11 mouse cellular contexts compared by ENCODE assay signal in the genomic region with DNA sequence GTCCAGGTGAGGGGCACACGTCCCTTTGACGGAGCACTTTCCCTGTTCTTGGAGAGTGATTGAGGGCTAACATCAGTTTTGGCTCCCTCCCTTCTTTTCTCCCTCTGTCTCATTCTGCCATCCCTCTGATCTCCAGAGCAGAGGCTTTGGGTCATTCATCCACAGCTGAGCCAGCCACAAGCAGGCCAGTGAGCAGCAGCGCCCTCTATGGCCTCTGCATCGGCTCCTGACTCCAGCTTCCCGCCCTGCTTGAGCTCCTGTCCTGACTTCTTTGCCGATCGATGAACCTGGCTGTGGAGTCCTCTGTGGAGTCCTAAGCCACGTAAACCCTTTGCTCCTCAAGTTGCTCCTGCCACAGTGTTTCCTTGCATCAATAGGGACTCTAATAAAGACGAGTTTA. TPM values are rescaled to one million over a fixed set of nuclear protein-coding genes. Genes with fewer than 3 reads are reported as not detected.
DNase-seq lines count a peak whose midpoint lies in the region; ATAC-seq and TF ChIP-seq lines count a peak whose summit lies in the region.
"Had no signal": no experiment of that assay in that cellular context is flagged by ENCODE, and none has a peak within 500 bp of the region (broad histone marks: within the 10 kb centered on the region; RNA-seq: fewer than 3 reads in every experiment).

No protein-coding gene starts in this region.

- no peak for ATAC-seq in heart, embryonic 15.5 days (replicated peaks; ENCODE audit: insufficient number of reproducible peaks, insufficient read depth, low FRiP score, low read depth)
- no peak for ATAC-seq in midbrain, embryonic 14.5 days (ENCODE audit: low FRiP score, low TSS enrichment)
- ATAC-seq in stomach, postnatal 0 days (ENCODE audit: low FRiP score, low TSS enrichment): no peak
- ATAC-seq: forebrain, embryonic 15.5 days had no signal

- peak overlapping the region; percentile 66 for H3K27ac ChIP-seq in heart, embryonic 15.5 days
- 0 out of 2 replicates have a peak overlapping the region, but pooled peaks have one; percentile 4 for H3K27ac ChIP-seq in midbrain, embryonic 10.5 days (replicated peaks)
- H3K27ac ChIP-seq in midbrain, embryonic 14.5 days (replicated peaks; ENCODE audit: low read depth, low read length): no peak overlapping the region
- no peak overlapping the region for H3K27ac ChIP-seq in stomach, postnatal 0 days (replicated peaks)
- no peak overlapping the region for H3K27ac ChIP-seq in thymus, adult 2 months (ENCODE audit: control insufficient read depth, insufficient read depth, low read length)
- H3K27ac ChIP-seq: forebrain, embryonic 15.5 days; hindbrain, embryonic 12.5 days; liver, embryonic 13.5 days had no signal

- no peak for TF ChIP-seq EP300 in stomach, postnatal 0 days (optimal IDR thresholded peaks at IDR 0.05)

- H3K36me3 ChIP-seq in heart, embryonic 15.5 days: no peaks in the 10 kb centered on the region
- H3K36me3 ChIP-seq in midbrain, embryonic 10.5 days: peaks cover 26% of the 10 kb centered on the region
- H3K36me3 ChIP-seq in midbrain, embryonic 14.5 days (ENCODE audit: control insufficient read depth, insufficient read depth, low read length): no peaks in the 10 kb centered on the region
- no peaks in the 10 kb centered on the region; the same call in 1 of the 2 replicates for H3K36me3 ChIP-seq in stomach, postnatal 0 days (ENCODE audit: control insufficient read depth, insufficient read depth, low read length)
- H3K36me3 ChIP-seq in thymus, adult 2 months (ENCODE audit: control insufficient read depth, insufficient read depth, low read length): no peaks in the 10 kb centered on the region
- H3K36me3 ChIP-seq: forebrain, embryonic 15.5 days; hindbrain, embryonic 12.5 days had no signal

- H3K4me2 ChIP-seq in heart, embryonic 15.5 days: no peak overlapping the region
- H3K4me2 ChIP-seq in midbrain, embryonic 14.5 days (ENCODE audit: low read length): no peak overlapping the region
- H3K4me2 ChIP-seq in stomach, postnatal 0 days (replicated peaks; ENCODE audit: low read depth): no peak overlapping the region
- H3K4me2 ChIP-seq: forebrain, embryonic 15.5 days; hindbrain, embryonic 12.5 days; liver, embryonic 13.5 days had no signal

- TF ChIP-seq CTCF in stomach, postnatal 0 days (IDR thresholded peaks at IDR 0.05; ENCODE audit: low read depth): peak; percentile 45
- TF ChIP-seq CTCF in thymus, adult 2 months (IDR thresholded peaks at IDR 0.05; ENCODE audit: borderline replicate concordance, control insufficient read depth, extremely low read depth, insufficient read depth, low read length, poor library complexity): no peak

- no peak for DNase-seq in heart, adult 9 months (ENCODE audit: low spot score in 2 of 2)
- peak; percentile 45 for DNase-seq in midbrain, embryonic 10.5 days (ENCODE audit: low spot score)
- no peak for DNase-seq in midbrain, embryonic 14.5 days
- peak; percentile 47 for DNase-seq in embryo, embryonic 10.5 days (ENCODE audit: low spot score)
- DNase-seq in stomach, postnatal 0 days (ENCODE audit: low spot score): no peak
- no peak for DNase-seq in thymus, adult 2 months
- DNase-seq: adrenal gland, postnatal 25 days; liver, embryonic 13.5 days had no signal

- peaks cover 23% of the 10 kb centered on the region for H3K4me1 ChIP-seq in heart, embryonic 15.5 days (replicated peaks)
- H3K4me1 ChIP-seq in midbrain, embryonic 10.5 days: peaks cover 53% of the 10 kb centered on the region
- peaks cover 17% of the 10 kb centered on the region for H3K4me1 ChIP-seq in midbrain, embryonic 14.5 days (ENCODE audit: control insufficient read depth, insufficient read depth, low read length)
- no peaks in the 10 kb centered on the region for H3K4me1 ChIP-seq in stomach, postnatal 0 days (replicated peaks; ENCODE audit: control insufficient read depth, insufficient read depth)
- no peaks in the 10 kb centered on the region for H3K4me1 ChIP-seq in thymus, adult 2 months (replicated peaks; ENCODE audit: control insufficient read depth, insufficient read depth, low read length)

- no peak overlapping the region for H3K9ac ChIP-seq in heart, embryonic 15.5 days
- H3K9ac ChIP-seq in midbrain, embryonic 14.5 days (replicated peaks; ENCODE audit: low read length): no peak overlapping the region
- no peak overlapping the region for H3K9ac ChIP-seq in stomach, postnatal 0 days (ENCODE audit: low read length)
- H3K9ac ChIP-seq: forebrain, embryonic 15.5 days; hindbrain, embryonic 12.5 days; liver, embryonic 13.5 days had no signal

- 65% methylated on average over 9 of the region's 9 CpGs for WGBS in heart, embryonic 15.5 days
- WGBS in midbrain, embryonic 10.5 days: 31% methylated on average over 9 of the region's 9 CpGs
- WGBS in midbrain, embryonic 14.5 days: 22% methylated on average over 9 of the region's 9 CpGs
- WGBS in stomach, postnatal 0 days: 68% methylated on average over 9 of the region's 9 CpGs
- WGBS in thymus, adult 2 months: 94% methylated on average over 9 of the region's 9 CpGs

- no peaks in the 10 kb centered on the region for H3K27me3 ChIP-seq in heart, embryonic 15.5 days
- no peaks in the 10 kb centered on the region for H3K27me3 ChIP-seq in midbrain, embryonic 10.5 days (ENCODE audit: low read depth, poor library complexity, severe bottlenecking)
- H3K27me3 ChIP-seq in midbrain, embryonic 14.5 days (ENCODE audit: control insufficient read depth, insufficient read depth, low read length): no peaks in the 10 kb centered on the region
- no peaks in the 10 kb centered on the region for H3K27me3 ChIP-seq in stomach, postnatal 0 days (ENCODE audit: control insufficient read depth, insufficient read depth, low read length)
- H3K27me3 ChIP-seq in thymus, adult 2 months (ENCODE audit: control insufficient read depth, insufficient read depth, low read length): no peaks in the 10 kb centered on the region
- H3K27me3 ChIP-seq: forebrain, embryonic 15.5 days; hindbrain, embryonic 12.5 days; liver, embryonic 13.5 days had no signal

- H3K9me3 ChIP-seq in heart, embryonic 15.5 days (replicated peaks): no peaks in the 10 kb centered on the region
- H3K9me3 ChIP-seq in midbrain, embryonic 10.5 days (replicated peaks): no peaks in the 10 kb centered on the region
- no peaks in the 10 kb centered on the region for H3K9me3 ChIP-seq in midbrain, embryonic 14.5 days (ENCODE audit: control insufficient read depth, low read length)
- no peaks in the 10 kb centered on the region for H3K9me3 ChIP-seq in stomach, postnatal 0 days (ENCODE audit: control insufficient read depth, low read length)
- H3K9me3 ChIP-seq: forebrain, embryonic 15.5 days; hindbrain, embryonic 12.5 days; liver, embryonic 13.5 days had no signal

- no peak for TF ChIP-seq POLR2A in thymus, adult 2 months (IDR thresholded peaks at IDR 0.05; ENCODE audit: control insufficient read depth, extremely low read depth, insufficient read depth, low read length, poor library complexity)

- H3K4me3 ChIP-seq in heart, embryonic 15.5 days: no peak overlapping the region
- H3K4me3 ChIP-seq in midbrain, embryonic 10.5 days: no peak overlapping the region
- H3K4me3 ChIP-seq in midbrain, embryonic 14.5 days (replicated peaks; ENCODE audit: low read depth, low read length): no peak overlapping the region
- no peak overlapping the region for H3K4me3 ChIP-seq in stomach, postnatal 0 days (ENCODE audit: low read depth, low read length)
- H3K4me3 ChIP-seq in thymus, adult 2 months (ENCODE audit: control insufficient read depth, insufficient read depth, low read length): no peak overlapping the region
- H3K4me3 ChIP-seq: forebrain, embryonic 15.5 days; hindbrain, embryonic 12.5 days; liver, embryonic 13.5 days had no signal

RNA-seq across cellular contexts. Expression of gene Fto, which starts 10.9 kb away (rescaled TPM):
- polyA plus RNA-seq in heart, embryonic 15.5 days (2015; fragmentation: Nextera tagmentation; extraction: Ambion mirVana): 56.1 and 72.7 TPM in 2 replicates
- 91.3 and 105 TPM in 2 replicates for polyA plus RNA-seq in midbrain, embryonic 10.5 days (2016; fragmentation: Nextera tagmentation; extraction: Ambion mirVana)
- 105 and 161 TPM in 2 replicates for polyA plus RNA-seq in midbrain, embryonic 14.5 days (2014; fragmentation: Nextera tagmentation; extraction: Ambion mirVana)
- 25.7 and 29.2 TPM in 2 replicates for polyA plus RNA-seq in stomach, postnatal 0 days (2015; fragmentation: Nextera tagmentation; extraction: Ambion mirVana)
- 29.9 and 34.7 TPM in 2 replicates for polyA plus RNA-seq in thymus, adult 2 months (2012; rRNA removed)

RNA-seq across cellular contexts. Expression of gene Rpgrip1l, which starts 11.2 kb away (rescaled TPM):
- 5.4 and 6.8 TPM in 2 replicates for polyA plus RNA-seq in heart, embryonic 15.5 days (2015; fragmentation: Nextera tagmentation; extraction: Ambion mirVana)
- polyA plus RNA-seq in midbrain, embryonic 10.5 days (2016; fragmentation: Nextera tagmentation; extraction: Ambion mirVana): 9.8 and 10.4 TPM in 2 replicates
- polyA plus RNA-seq in midbrain, embryonic 14.5 days (2014; fragmentation: Nextera tagmentation; extraction: Ambion mirVana): 13.7 and 18.8 TPM in 2 replicates
- polyA plus RNA-seq in stomach, postnatal 0 days (2015; fragmentation: Nextera tagmentation; extraction: Ambion mirVana): 4.4 and 5.5 TPM in 2 replicates
- 1.9 TPM in 2 replicates for polyA plus RNA-seq in thymus, adult 2 months (2012; rRNA removed)

Comparison
In these comparisons a context has a peak if more than half of its experiments do, and no peak if none do; other contexts are left out.
1. H3K27ac ChIP-seq: peak in heart, embryonic 15.5 days (single experiment) and midbrain, embryonic 10.5 days (single experiment); none in midbrain, embryonic 14.5 days (single experiment), stomach, postnatal 0 days (single experiment) and thymus, adult 2 months (single experiment).
2. DNase-seq: peak in midbrain, embryonic 10.5 days (single experiment) and embryo, embryonic 10.5 days (single experiment); none in heart, adult 9 months (0 of 2), midbrain, embryonic 14.5 days (single experiment), stomach, postnatal 0 days (single experiment) and thymus, adult 2 months (single experiment).